Mouse (Mus musculus) cerebellum, adult 11-12 months (tissue): Measurements from ENCODE around the gene Dennd1b.

Experiments used
- DNase-seq: peaks from one replicate; pipeline ENCODE4 v3.0.0; 2022

Gene Dennd1b

DNA sequence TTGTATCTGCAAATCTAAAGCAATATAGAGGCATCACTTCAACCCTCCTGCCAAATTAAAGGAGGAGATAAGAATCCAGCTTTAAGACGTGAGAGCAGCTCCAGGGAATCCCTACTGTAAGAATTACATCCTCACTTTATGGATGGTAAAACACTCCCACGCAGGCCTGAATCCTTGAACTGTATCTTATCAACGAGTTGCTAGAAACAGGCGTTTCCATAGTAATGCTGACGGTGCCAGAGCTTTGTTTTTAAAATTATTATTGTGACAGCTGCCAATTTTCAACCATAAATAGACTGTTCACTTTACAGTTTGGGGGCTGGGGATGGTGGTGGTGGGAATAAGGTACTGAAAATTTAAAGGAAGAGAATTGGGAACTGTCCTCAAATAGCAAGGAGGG lies 239.8 kb downstream of the Dennd1b start:
- DNase-seq: no peak

- DNase-seq: no peak
These were observed 243.0 kb downstream of the Dennd1b start for GRCm38 (mm10) chr1:139206259-139206658.

DNA sequence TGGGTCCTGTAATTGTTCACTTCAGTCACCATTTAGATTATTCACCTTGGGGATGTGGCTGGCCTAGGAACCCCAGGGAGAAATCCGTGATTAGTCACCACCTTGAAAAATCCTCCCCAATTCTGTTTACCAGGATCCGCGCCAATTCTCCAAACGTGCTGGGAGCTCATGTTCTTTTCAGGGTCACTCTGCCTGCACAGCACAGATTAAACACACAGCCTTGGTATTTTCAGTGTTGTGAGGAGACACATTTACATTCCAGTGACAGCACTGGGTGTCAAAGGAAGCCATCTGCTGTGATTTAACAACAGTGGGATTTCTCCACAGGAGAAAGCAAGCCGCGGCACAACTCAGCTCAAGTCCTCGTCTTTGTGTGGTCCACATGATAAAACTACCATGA lies 246.6 kb downstream of the Dennd1b start:
- no peak for DNase-seq

DNA sequence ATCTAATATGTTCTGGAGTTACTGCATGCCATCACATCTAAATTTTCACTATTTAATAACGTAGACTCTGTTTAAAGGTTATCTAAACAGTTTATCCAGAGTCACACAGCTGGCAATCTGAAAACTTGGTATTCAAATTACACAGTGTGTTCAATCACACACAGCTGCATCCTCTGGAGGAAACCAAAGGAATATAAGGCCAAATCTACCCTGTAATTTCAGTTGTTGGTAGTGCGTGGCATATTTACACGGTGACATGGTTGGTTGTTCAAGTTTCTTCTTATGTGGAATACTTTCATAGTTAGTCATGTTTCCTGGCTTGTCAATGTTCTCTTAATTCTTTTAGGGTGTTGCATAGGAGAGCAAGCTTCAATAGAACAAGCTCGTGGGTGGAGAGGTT lies 247.3 kb downstream of the Dennd1b start:
- no peak for DNase-seq

- no peak for DNase-seq
These were observed 252.1 kb downstream of the Dennd1b start for GRCm38 (mm10) chr1:139215311-139215710.

DNA sequence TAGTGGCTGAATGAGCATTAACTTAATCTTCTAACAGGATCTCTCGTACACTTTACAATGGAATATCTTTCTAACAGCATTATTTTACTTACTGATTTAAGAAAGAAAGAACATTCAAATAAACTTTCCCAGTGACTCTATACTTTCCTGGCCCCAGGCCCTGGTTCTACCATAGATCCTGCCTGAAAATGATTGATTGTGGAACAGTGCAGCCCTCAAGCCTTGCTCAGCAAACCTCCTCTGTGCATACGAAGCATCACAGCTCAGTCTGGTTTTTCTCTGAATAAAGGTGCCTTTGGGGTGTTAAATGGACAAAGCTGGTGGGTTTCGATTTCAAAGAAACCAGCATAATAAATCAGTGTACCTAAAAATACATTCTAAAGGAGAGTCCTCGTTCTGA lies 260.6 kb downstream of the Dennd1b start:
- DNase-seq: no peak

DNA sequence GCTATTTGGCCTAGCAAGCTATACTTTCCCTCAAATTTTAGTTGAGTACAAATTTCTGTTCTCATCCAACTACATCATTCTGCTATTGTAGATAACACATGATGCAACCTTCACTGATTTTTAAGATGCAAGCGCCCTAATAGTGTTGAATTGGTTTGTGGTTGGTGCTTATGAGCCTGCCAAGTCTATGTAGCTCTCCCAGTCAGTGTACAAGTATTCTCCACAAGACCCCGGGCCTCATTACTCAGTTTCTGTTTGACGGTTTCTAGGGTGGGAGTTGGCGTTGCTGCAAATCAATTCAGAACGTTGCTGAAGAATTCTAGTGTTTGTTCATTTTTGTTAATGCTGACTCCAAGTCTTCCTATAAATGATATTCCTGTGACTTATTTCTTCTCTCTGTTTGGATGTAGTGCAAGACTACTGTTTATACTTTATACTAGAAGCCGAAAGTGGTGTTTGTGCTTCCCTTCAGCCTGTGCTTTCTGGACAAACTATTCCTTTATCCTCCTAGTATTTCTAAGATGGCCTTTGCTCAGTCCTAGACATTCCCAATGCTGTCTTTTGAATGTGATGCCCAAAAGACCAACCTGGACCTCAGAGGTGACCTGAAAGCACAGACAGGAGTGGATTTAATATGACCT lies 261.2 kb downstream of the Dennd1b start:
- no peak for DNase-seq
